Mouse (Mus musculus): ENCODE measurements around the gene Ces1d. TPM values are rescaled to one million over a fixed set of nuclear protein-coding genes. Genes with fewer than 3 reads are reported as not detected.
"Not testable (repeated sequence)": the region's sequence is repeated elsewhere in the genome, so short reads cannot be mapped to it uniquely, and the experiment has no call there.

The Ces1d gene
- polyA plus RNA-seq, 1 experiment from 2014 or later = 408 TPM

- Histone ChIP-seq H3K4me3 (ENCODE audit: low read depth, low read length) (no peak within 1 kb of the TSS), H3K36me3 (ENCODE audit: insufficient read depth, low read length) (no peaks in the 10 kb centered on the region), H3K4me1 (ENCODE audit: insufficient read depth, low read depth, low read length) (no peaks in the 10 kb centered on the region), H3K27ac (ENCODE audit: low read length) (peak within 1 kb of the TSS; percentile 79), H3K27me3 (replicated peaks; ENCODE audit: insufficient read depth, low read length) (no peaks in the 10 kb centered on the region), H3K9me3 (ENCODE audit: low read length) (no peaks in the 10 kb centered on the region), H3K4me2 (replicated peaks; ENCODE audit: low read depth, low read length) (peak within 1 kb of the TSS; percentile 42), H3K9ac (replicated peaks; ENCODE audit: low read depth) (no peak within 1 kb of the TSS)
- peak; percentile 76 for DNase-seq (ENCODE audit: low spot score)
- TF ChIP-seq CTCF (IDR thresholded peaks at IDR 0.05) (no peak), EP300 (IDR thresholded peaks at IDR 0.05) (0 out of 2 replicates have a peak, but pooled peaks have one; percentile 23)
- ATAC-seq = peak; percentile 89
Observed at GRCm38 (mm10) chr8:93229446-93229845, 31.8 kb upstream of the Ces1d start, which contains the start of gene Ces1e. Gene Ces1e (minus strand): TSS chr8:93229619.

- Histone ChIP-seq H3K4me3 (ENCODE audit: low read depth, low read length) (no peak overlapping the region), H3K9me3 (ENCODE audit: low read length) (no peaks in the 10 kb centered on the region), H3K4me2 (replicated peaks; ENCODE audit: low read depth, low read length) (peak overlapping the region; percentile 42), H3K27ac (ENCODE audit: low read length) (peak overlapping the region; percentile 79), H3K36me3 (ENCODE audit: insufficient read depth, low read length) (no peaks in the 10 kb centered on the region), H3K27me3 (replicated peaks; ENCODE audit: insufficient read depth, low read length) (no peaks in the 10 kb centered on the region), H3K9ac (replicated peaks; ENCODE audit: low read depth) (no peak overlapping the region), H3K4me1 (ENCODE audit: insufficient read depth, low read depth, low read length) (no peaks in the 10 kb centered on the region)
- ATAC-seq = peak; percentile 90
- 33% methylated on average over 11 of the region's 11 CpGs for WGBS
- peak; percentile 84 for DNase-seq (ENCODE audit: low spot score)
- TF ChIP-seq CTCF (IDR thresholded peaks at IDR 0.05) (no peak), EP300 (IDR thresholded peaks at IDR 0.05) (peak; percentile 70)
Observed at GRCm38 (mm10) chr8:93228673-93229370, 31.2 kb upstream of the Ces1d start.

GRCm38 (mm10) chr8:93226471-93226870 is 28.8 kb upstream of the Ces1d start:
- ATAC-seq (peak; percentile 13; the same call in 1 of the 2 replicates), DNase-seq (ENCODE audit: low spot score) (peak; percentile 27)
- not testable (repeated sequence) for H3K9me3 ChIP-seq (ENCODE audit: low read length); H3K4me2 ChIP-seq (replicated peaks; ENCODE audit: low read depth, low read length); H3K27ac ChIP-seq (ENCODE audit: low read length); H3K36me3 ChIP-seq (ENCODE audit: insufficient read depth, low read length); H3K4me1 ChIP-seq (ENCODE audit: insufficient read depth, low read depth, low read length); H3K4me3 ChIP-seq (ENCODE audit: low read depth, low read length); H3K9ac ChIP-seq (replicated peaks; ENCODE audit: low read depth); H3K27me3 ChIP-seq (replicated peaks; ENCODE audit: insufficient read depth, low read length)
- WGBS = 69% methylated on average over 1 of the region's 1 CpGs

- H3K4me1 ChIP-seq (ENCODE audit: insufficient read depth, low read depth, low read length) = no peaks in the 10 kb centered on the region
- H3K4me2 ChIP-seq (replicated peaks; ENCODE audit: low read depth, low read length) = no peak overlapping the region
- no peaks in the 10 kb centered on the region for H3K9me3 ChIP-seq (ENCODE audit: low read length)
- no peak overlapping the region for H3K27ac ChIP-seq (ENCODE audit: low read length)
- no peaks in the 10 kb centered on the region for H3K36me3 ChIP-seq (ENCODE audit: insufficient read depth, low read length)
- TF ChIP-seq CTCF (IDR thresholded peaks at IDR 0.05) = no peak
- no peak for TF ChIP-seq EP300 (IDR thresholded peaks at IDR 0.05)
- no peaks in the 10 kb centered on the region for H3K27me3 ChIP-seq (replicated peaks; ENCODE audit: insufficient read depth, low read length)
- no peak overlapping the region for H3K4me3 ChIP-seq (ENCODE audit: low read depth, low read length)
- ATAC-seq (no peak), DNase-seq (ENCODE audit: low spot score) (no peak)
- H3K9ac ChIP-seq (replicated peaks; ENCODE audit: low read depth) = no peak overlapping the region
- WGBS = 56% methylated on average over 3 of the region's 3 CpGs
Observed at GRCm38 (mm10) chr8:93221896-93222295, 24.3 kb upstream of the Ces1d start.

GRCm38 (mm10) chr8:93217867-93218266 is 20.2 kb upstream of the Ces1d start:
- no peak overlapping the region for H3K4me3 ChIP-seq (ENCODE audit: low read depth, low read length)
- DNase-seq (ENCODE audit: low spot score) (peak; percentile 44), ATAC-seq (no peak; the same call in 1 of the 2 replicates)
- H3K9ac ChIP-seq (replicated peaks; ENCODE audit: low read depth) = no peak overlapping the region
- 54% methylated on average over 4 of the region's 4 CpGs for WGBS
- H3K9me3 ChIP-seq (ENCODE audit: low read length) = no peaks in the 10 kb centered on the region
- no peak overlapping the region for H3K27ac ChIP-seq (ENCODE audit: low read length)
- TF ChIP-seq EP300 (IDR thresholded peaks at IDR 0.05) = no peak
- TF ChIP-seq CTCF (IDR thresholded peaks at IDR 0.05) = peak; percentile 55
- no peaks in the 10 kb centered on the region for H3K4me1 ChIP-seq (ENCODE audit: insufficient read depth, low read depth, low read length)
- no peaks in the 10 kb centered on the region for H3K27me3 ChIP-seq (replicated peaks; ENCODE audit: insufficient read depth, low read length)
- no peaks in the 10 kb centered on the region for H3K36me3 ChIP-seq (ENCODE audit: insufficient read depth, low read length)
- H3K4me2 ChIP-seq (replicated peaks; ENCODE audit: low read depth, low read length) = no peak overlapping the region

- H3K27me3 ChIP-seq (replicated peaks; ENCODE audit: insufficient read depth, low read length) = no peaks in the 10 kb centered on the region
- H3K4me2 ChIP-seq (replicated peaks; ENCODE audit: low read depth, low read length) = no peak overlapping the region
- no peaks in the 10 kb centered on the region for H3K9me3 ChIP-seq (ENCODE audit: low read length)
- H3K4me1 ChIP-seq (ENCODE audit: insufficient read depth, low read depth, low read length) = no peaks in the 10 kb centered on the region
- WGBS = 41% methylated on average over 1 of the region's 1 CpGs
- no peak overlapping the region for H3K9ac ChIP-seq (replicated peaks; ENCODE audit: low read depth)
- H3K27ac ChIP-seq (ENCODE audit: low read length) = no peak overlapping the region
- no peaks in the 10 kb centered on the region for H3K36me3 ChIP-seq (ENCODE audit: insufficient read depth, low read length)
- no peak overlapping the region for H3K4me3 ChIP-seq (ENCODE audit: low read depth, low read length)
- ATAC-seq = no peak
- TF ChIP-seq EP300 (IDR thresholded peaks at IDR 0.05) (no peak), CTCF (IDR thresholded peaks at IDR 0.05) (no peak)
- no peak for DNase-seq (ENCODE audit: low spot score)
Observed at GRCm38 (mm10) chr8:93217375-93217774, 19.7 kb upstream of the Ces1d start.
